Mouse (Mus musculus): ENCODE measurements around the gene Cldnd2.

Cldnd2 gene

GRCm38 (mm10) chr7:43447801-43448200 is 7.2 kb downstream of the Cldnd2 start:
- no peak for DNase-seq (ENCODE audit: low spot score)

- no peak for DNase-seq (ENCODE audit: low spot score)
Measured at GRCm38 (mm10) chr7:43448246-43448645, 7.7 kb downstream of the Cldnd2 start.

GRCm38 (mm10) chr7:43449811-43450210 is 9.2 kb downstream of the Cldnd2 start:
- no peak for DNase-seq (ENCODE audit: low spot score)

- no peak for DNase-seq (ENCODE audit: low spot score)
Measured at GRCm38 (mm10) chr7:43451726-43452125, 11.1 kb downstream of the Cldnd2 start.

GRCm38 (mm10) chr7:43452609-43453008 is 12.0 kb downstream of the Cldnd2 start:
- no peak for DNase-seq (ENCODE audit: low spot score)

GRCm38 (mm10) chr7:43453599-43454355 is 13.2 kb downstream of the Cldnd2 start:
- DNase-seq (ENCODE audit: low spot score): no peak

GRCm38 (mm10) chr7:43454371-43454770 is 13.8 kb downstream of the Cldnd2 start:
- DNase-seq (ENCODE audit: low spot score): no peak

GRCm38 (mm10) chr7:43462851-43463250 is 22.3 kb downstream of the Cldnd2 start, which contains the start of gene Vsig10l:
Gene Vsig10l, plus strand, starts transcription at chr7:43463151.
- DNase-seq (ENCODE audit: low spot score): no peak

GRCm38 (mm10) chr7:43463976-43464375 is 23.4 kb downstream of the Cldnd2 start:
- no peak for DNase-seq (ENCODE audit: low spot score)

- no peak for DNase-seq (ENCODE audit: low spot score)
Measured at GRCm38 (mm10) chr7:43464864-43465343, 24.3 kb downstream of the Cldnd2 start.

GRCm38 (mm10) chr7:43465344-43466098 is 24.9 kb downstream of the Cldnd2 start:
- peak; percentile 83 for DNase-seq (ENCODE audit: low spot score)

GRCm38 (mm10) chr7:43466099-43466694 is 25.6 kb downstream of the Cldnd2 start:
- peak; percentile 67 for DNase-seq (ENCODE audit: low spot score)

GRCm38 (mm10) chr7:43470373-43470772 is 29.8 kb downstream of the Cldnd2 start:
- DNase-seq (ENCODE audit: low spot score): no peak

- DNase-seq (ENCODE audit: low spot score): no peak
Measured at GRCm38 (mm10) chr7:43475706-43476105, 35.1 kb downstream of the Cldnd2 start.

GRCm38 (mm10) chr7:43476376-43476775 is 35.8 kb downstream of the Cldnd2 start:
- no peak for DNase-seq (ENCODE audit: low spot score)

- no peak for DNase-seq (ENCODE audit: low spot score)
Measured at GRCm38 (mm10) chr7:43481191-43481590, 40.6 kb downstream of the Cldnd2 start.

- no peak for DNase-seq (ENCODE audit: low spot score)
Measured at GRCm38 (mm10) chr7:43482090-43482716, 41.6 kb downstream of the Cldnd2 start.

GRCm38 (mm10) chr7:43483236-43483635 is 42.7 kb downstream of the Cldnd2 start:
- no peak for DNase-seq (ENCODE audit: low spot score)

GRCm38 (mm10) chr7:43488646-43489045 is 48.1 kb downstream of the Cldnd2 start:
- no peak for DNase-seq (ENCODE audit: low spot score)

- no peak for DNase-seq (ENCODE audit: low spot score)
Measured at GRCm38 (mm10) chr7:43489631-43490125, 49.1 kb downstream of the Cldnd2 start, which contains the start of gene Iglon5. Gene Iglon5, minus strand, starts transcription at chr7:43490075.

- DNase-seq (ENCODE audit: low spot score): peak; percentile 37
Measured at GRCm38 (mm10) chr7:43490182-43490584, 49.6 kb downstream of the Cldnd2 start.

- no peak for DNase-seq (ENCODE audit: low spot score)
Measured at GRCm38 (mm10) chr7:43490861-43491260, 50.3 kb downstream of the Cldnd2 start.

All from testis, postnatal 14 days (tissue).